Mouse (Mus musculus) MEL (cell line): Measurements from ENCODE around the gene Hnrnpll. TPM values are rescaled to one million over a fixed set of nuclear protein-coding genes. Genes with fewer than 3 reads are reported as not detected.

Experiments used
- DNase-seq: peaks from one replicate; pipeline ENCODE4 v3.0.0; 2011; ENCODE audit warnings: low read depth, low spot score
- H3K27ac ChIP-seq: 2 replicates; pipeline ENCODE4 v1.5.1; 2012; ENCODE audit warnings: low read depth, mild to moderate bottlenecking, control low read depth, low read length, moderate library complexity; ENCODE audit not compliant: control insufficient read depth
- H3K27me3 ChIP-seq, 2 experiments: fragments of 150-350 bp in 1 of 2; sonication (generic) in 1 of 2; 2 replicates each; pipeline ENCODE4 v1.6.1; 2012; ENCODE audit warnings: low read length in 2 of 2, mild to moderate bottlenecking in 2 of 2, improper control_type of control experiment in 1 of 2, moderate library complexity in 1 of 2; ENCODE audit not compliant: insufficient read depth in 2 of 2, control insufficient read depth in 1 of 2
- H3K36me3 ChIP-seq, 2 experiments: 2 replicates each; pipeline ENCODE4 v1.6.1; 2012 to 2014; ENCODE audit warnings: low read length in 2 of 2, improper control_type of control experiment in 1 of 2, inconsistent platforms in 1 of 2, mild to moderate bottlenecking in 1 of 2; ENCODE audit not compliant: insufficient read depth in 2 of 2, control insufficient read depth in 1 of 2
- H3K4me1 ChIP-seq, 2 experiments: fragments of 150-350 bp in 1 of 2; sonication (generic) in 1 of 2; 2 replicates each; pipeline ENCODE4 v1.6.1; 2012; ENCODE audit warnings: low read length in 2 of 2, improper control_type of control experiment in 1 of 2, mild to moderate bottlenecking in 1 of 2; ENCODE audit not compliant: insufficient read depth in 2 of 2, control insufficient read depth in 1 of 2
- H3K4me3 ChIP-seq, 2 experiments: fragments of 150-350 bp in 1 of 2; sonication (generic) in 1 of 2; 2 replicates each; pipeline ENCODE4 v1.5.1; 2012; ENCODE audit warnings: low read depth in 2 of 2, low read length in 2 of 2, mild to moderate bottlenecking in 2 of 2, moderate library complexity in 2 of 2, control low read depth in 1 of 2, improper control_type of control experiment in 1 of 2; ENCODE audit not compliant: control insufficient read depth in 1 of 2, insufficient read depth in 1 of 2
- H3K79me2 ChIP-seq: 2 replicates; pipeline ENCODE4 v1.6.1; 2012; ENCODE audit warnings: mild to moderate bottlenecking, low read length, moderate library complexity; ENCODE audit not compliant: control insufficient read depth, poor library complexity, insufficient read depth
- H3K9ac ChIP-seq: 2 replicates; pipeline ENCODE4 v1.6.1; 2012; ENCODE audit warnings: low read depth, mild to moderate bottlenecking, control low read depth, low read length, moderate library complexity; ENCODE audit not compliant: control insufficient read depth, poor library complexity, severe bottlenecking
- H3K9me3 ChIP-seq: fragments of 150-350 bp; sonication (generic); replicated peaks from 2 replicates; pipeline ENCODE4 v1.6.1; 2012; ENCODE audit warnings: mild to moderate bottlenecking, low read length, improper control_type of control experiment, moderate library complexity; ENCODE audit not compliant: insufficient read depth
- BHLHE40 ChIP-seq: IDR thresholded peaks from 2 replicates; pipeline ENCODE4 v1.6.1; 2012; ENCODE audit warnings: low read depth, mild to moderate bottlenecking, inconsistent platforms, low read length, improper control_type of control experiment, borderline replicate concordance
- E2F4 ChIP-seq: IDR thresholded peaks from 2 replicates; pipeline ENCODE4 v1.6.1; 2011; ENCODE audit warnings: low read depth, low read length, improper control_type of control experiment, borderline replicate concordance
- ELF1 ChIP-seq: IDR thresholded peaks from 2 replicates; pipeline ENCODE4 v1.6.1; 2014; ENCODE audit warnings: low read depth, mild to moderate bottlenecking, inconsistent platforms, low read length, improper control_type of control experiment, moderate library complexity
- EP300 ChIP-seq, 2 experiments: IDR thresholded peaks; 2 replicates each; pipeline ENCODE4 v1.6.1; 2011; ENCODE audit warnings: improper control_type of control experiment in 2 of 2, low read length in 2 of 2, low read depth in 1 of 2, mild to moderate bottlenecking in 1 of 2
- ETS1 ChIP-seq: IDR thresholded peaks from 2 replicates; pipeline ENCODE4 v1.6.1; 2012; ENCODE audit warnings: low read depth, mild to moderate bottlenecking, inconsistent platforms, low read length, improper control_type of control experiment, moderate library complexity
- GABPA ChIP-seq: IDR thresholded peaks from 2 replicates; pipeline ENCODE4 v1.6.1; 2012; ENCODE audit warnings: low read depth, mild to moderate bottlenecking, inconsistent platforms, low read length, improper control_type of control experiment, moderate library complexity
- JUND ChIP-seq: IDR thresholded peaks from 2 replicates; pipeline ENCODE4 v1.6.1; 2011; ENCODE audit warnings: low read depth, mild to moderate bottlenecking, improper control_type of control experiment, low read length
- MXI1 ChIP-seq: IDR thresholded peaks from 2 replicates; pipeline ENCODE4 v1.6.1; 2011; ENCODE audit warnings: mild to moderate bottlenecking, low read depth, low read length, improper control_type of control experiment
- POLR2AphosphoS2 ChIP-seq: IDR thresholded peaks from 2 replicates; pipeline ENCODE4 v1.6.1; 2011; ENCODE audit warnings: low read length, improper control_type of control experiment
- RAD21 ChIP-seq: IDR thresholded peaks from 2 replicates; pipeline ENCODE4 v1.6.1; 2011; ENCODE audit warnings: mild to moderate bottlenecking, low read depth, low read length, improper control_type of control experiment
- SIN3A ChIP-seq: IDR thresholded peaks from 2 replicates; pipeline ENCODE4 v1.6.1; 2012; ENCODE audit warnings: low read length, improper control_type of control experiment, inconsistent platforms
- USF2 ChIP-seq, 2 experiments: IDR thresholded peaks; 2 replicates each; pipeline ENCODE4 v1.6.1; 2011 to 2012; ENCODE audit warnings: improper control_type of control experiment in 2 of 2, low read length in 2 of 2, borderline replicate concordance in 1 of 2, inconsistent platforms in 1 of 2, low read depth in 1 of 2, mild to moderate bottlenecking in 1 of 2; ENCODE audit not compliant: insufficient read depth in 1 of 2
- ZKSCAN1 ChIP-seq: IDR thresholded peaks from 2 replicates; pipeline ENCODE4 v1.6.1; 2012; ENCODE audit warnings: low read depth, mild to moderate bottlenecking, inconsistent platforms, low read length, improper control_type of control experiment, moderate library complexity
- ZMIZ1 ChIP-seq: IDR thresholded peaks from 2 replicates; pipeline ENCODE4 v1.6.1; 2012; ENCODE audit warnings: low read depth, mild to moderate bottlenecking, inconsistent platforms, low read length, improper control_type of control experiment, moderate library complexity
- ZNF384 ChIP-seq: IDR thresholded peaks from 2 replicates; pipeline ENCODE4 v1.6.1; 2012; ENCODE audit warnings: low read depth, mild to moderate bottlenecking, inconsistent platforms, low read length, improper control_type of control experiment
- polyA plus RNA-seq, 2 experiments: library from polyadenylated mRNA; stranded (reverse) in 1 of 2; unstranded in 1 of 2; fragments of >175 nt in 1 of 2; fragments of >200 nt in 1 of 2; gene quantifications; 2 replicates each; pipeline versions ENCODE4 v1.2.1 to v1.2.4; 2012; ENCODE audit warnings: low replicate concordance in 2 of 2, low read depth in 1 of 2; ENCODE audit not compliant: insufficient read length in 2 of 2, insufficient read depth in 1 of 2, missing spikeins in 1 of 2
- total RNA-seq: library from RNA; depleted of rRNA; stranded (reverse); fragments of 300-350 nt; gene quantifications from 2 replicates; pipeline ENCODE4 v1.2.3, GENCODE M21; 2012

Gene Hnrnpll
- total and polyA plus RNA-seq, 3 experiments: 48.7 to 142 (median 77.7) TPM

- Histone ChIP-seq H3K27ac (no peak overlapping the region), H3K36me3 (no peaks in the 10 kb centered on the region), H3K4me1 (no peaks in the 10 kb centered on the region), H3K4me3 (no peak overlapping the region), H3K9ac (no peak overlapping the region), H3K27me3 (no peaks in the 10 kb centered on the region), H3K9me3 (no peaks in the 10 kb centered on the region), H3K79me2 (no peaks in the 10 kb centered on the region)
- no peak for DNase-seq
- no peak for TF ChIP-seq POLR2AphosphoS2
- no peak for TF ChIP-seq MXI1
- no peak for TF ChIP-seq EP300 (IDR thresholded peaks at IDR 0.05; ENCODE audit: low read depth in 1 of 2, low read length in 2 of 2)
- TF ChIP-seq RAD21: no peak
- TF ChIP-seq BHLHE40: no peak
- no peak for TF ChIP-seq GABPA
- TF ChIP-seq ETS1: no peak
- no peak for TF ChIP-seq ZKSCAN1
- no peak for TF ChIP-seq ZMIZ1
- TF ChIP-seq USF2 (IDR thresholded peaks at IDR 0.05; ENCODE audit: borderline replicate concordance in 1 of 2, insufficient read depth in 1 of 2, low read depth in 1 of 2, low read length in 2 of 2): no peak
Measured at GRCm38 (mm10) chr17:79990161-79990560, 72.0 kb downstream of the Hnrnpll start.

- H3K27me3 ChIP-seq: no peaks in the 10 kb centered on the region; a peak in 1 of 4 replicates
- H3K36me3 ChIP-seq: peaks cover 0 to 7% of the 10 kb centered on the region in 2 experiments; a peak in 2 of 4 replicates
- DNase-seq: no peak
- H3K79me2 ChIP-seq: no peaks in the 10 kb centered on the region
- no peak overlapping the region for H3K4me3 ChIP-seq
- H3K4me1 ChIP-seq: peaks cover 10% of the 10 kb centered on the region in 2 experiments
- TF ChIP-seq EP300 (IDR thresholded peaks at IDR 0.05; ENCODE audit: low read depth in 1 of 2, low read length in 2 of 2): no peak
- TF ChIP-seq ZMIZ1: no peak
- TF ChIP-seq USF2 (IDR thresholded peaks at IDR 0.05; ENCODE audit: borderline replicate concordance in 1 of 2, insufficient read depth in 1 of 2, low read depth in 1 of 2, low read length in 2 of 2): no peak
- TF ChIP-seq JUND: no peak
- TF ChIP-seq BHLHE40: no peak
- no peak for TF ChIP-seq E2F4
- TF ChIP-seq POLR2AphosphoS2: no peak
- no peak for TF ChIP-seq ZNF384
- no peak for TF ChIP-seq ELF1
- no peak for TF ChIP-seq SIN3A
- TF ChIP-seq, all 39 proteins: peak for 0
- H3K9ac ChIP-seq: no peak overlapping the region
- no peak overlapping the region for H3K27ac ChIP-seq
- no peaks in the 10 kb centered on the region for H3K9me3 ChIP-seq
Measured at GRCm38 (mm10) chr17:79984450-79984849, 77.7 kb downstream of the Hnrnpll start.
